Mouse (Mus musculus) macrophage (primary cell): ENCODE measurements around the gene Phykpl. TPM values are rescaled to one million over a fixed set of nuclear protein-coding genes. Genes with fewer than 3 reads are reported as not detected.
"Not testable (repeated sequence)": the region's sequence is repeated elsewhere in the genome, so short reads cannot be mapped to it uniquely, and the experiment has no call there.

Experiments
- H3K27ac ChIP-seq: fragments of 350-480 bp; formaldehyde crosslinking; 2 replicates; pipeline ENCODE4 v1.9.0; 2021
- H3K36me3 ChIP-seq: fragments of 350-480 bp; formaldehyde crosslinking; 2 replicates; pipeline ENCODE4 v1.9.0; 2021; ENCODE audit errors: inconsistent target
- H3K4me3 ChIP-seq: fragments of 350-480 bp; formaldehyde crosslinking; 2 replicates; pipeline ENCODE4 v1.9.0; 2021; ENCODE audit errors: inconsistent target
- H3K79me2 ChIP-seq: fragments of 350-480 bp; formaldehyde crosslinking; 2 replicates; pipeline ENCODE4 v1.9.0; 2021; ENCODE audit errors: inconsistent target
- WGBS: methylation state at CpG from one replicate; pipeline ENCODE4 v1.1.7; 2026; ENCODE audit warnings: inconsistent platforms; ENCODE audit not compliant: missing documents; 5-methylcytosine and 5-hydroxymethylcytosine counted together
- polyA plus RNA-seq: library from polyadenylated mRNA; stranded (reverse); fragments of 250-400 nt; gene quantifications from 3 replicates; pipeline ENCODE4 v1.2.4, GENCODE M21; 2018; ENCODE audit warnings: inconsistent platforms

Phykpl gene
- polyA plus RNA-seq, 1 experiment from 2014 or later, result 2.9 TPM

- WGBS, result no CpG with 5 or more reads among the region's 7 CpGs
- Histone ChIP-seq H3K79me2 (peaks cover 11% of the 10 kb centered on the region), H3K27ac (peak overlapping the region; percentile 83)
- not testable (repeated sequence) for H3K4me3 ChIP-seq, H3K36me3 ChIP-seq
Measured at GRCm38 (mm10) chr11:51616113-51616512, 31.6 kb downstream of the Phykpl start.

GRCm38 (mm10) chr11:51617693-51618092 lies 33.1 kb downstream of the Phykpl start:
- H3K4me3 ChIP-seq, result no peak overlapping the region
- no peak overlapping the region for H3K27ac ChIP-seq
- peaks cover 3% of the 10 kb centered on the region for H3K36me3 ChIP-seq
- 3% methylated on average over 4 of the region's 4 CpGs for WGBS
- H3K79me2 ChIP-seq, result peaks cover 27% of the 10 kb centered on the region

- 42% methylated on average over 5 of the region's 8 CpGs for WGBS
- H3K79me2 ChIP-seq, result peaks cover 27% of the 10 kb centered on the region
- peaks cover 16% of the 10 kb centered on the region for H3K36me3 ChIP-seq
- H3K4me3 ChIP-seq, result peak overlapping the region; percentile 59
- peak overlapping the region; percentile 54 for H3K27ac ChIP-seq
Measured at GRCm38 (mm10) chr11:51618894-51619408, 34.4 kb downstream of the Phykpl start.

GRCm38 (mm10) chr11:51619409-51620060 lies 35.0 kb downstream of the Phykpl start, which contains the start of gene Nhp2:
Nhp2 (plus strand) TSS chr11:51619735.
- peaks cover 21% of the 10 kb centered on the region for H3K36me3 ChIP-seq
- peak within 1 kb of the TSS; percentile 59 for H3K4me3 ChIP-seq
- H3K79me2 ChIP-seq, result peaks cover 27% of the 10 kb centered on the region
- H3K27ac ChIP-seq, result peak within 1 kb of the TSS; percentile 54
- under 1% methylated on average over 51 of the region's 51 CpGs for WGBS

- 3% methylated on average over 11 of the region's 11 CpGs for WGBS
- H3K36me3 ChIP-seq, result peaks cover 27% of the 10 kb centered on the region
- H3K4me3 ChIP-seq, result peak overlapping the region; percentile 59
- H3K27ac ChIP-seq, result peak overlapping the region; percentile 7; the same call in 1 of the 2 replicates
- peaks cover 27% of the 10 kb centered on the region for H3K79me2 ChIP-seq
Measured at GRCm38 (mm10) chr11:51620084-51620483, 35.5 kb downstream of the Phykpl start.

- peaks cover 41% of the 10 kb centered on the region for H3K36me3 ChIP-seq
- H3K27ac ChIP-seq, result no peak overlapping the region
- H3K79me2 ChIP-seq, result peaks cover 27% of the 10 kb centered on the region
- no peak overlapping the region for H3K4me3 ChIP-seq
- WGBS, result 84% methylated on average over 2 of the region's 2 CpGs
Measured at GRCm38 (mm10) chr11:51621776-51622175, 37.2 kb downstream of the Phykpl start.

GRCm38 (mm10) chr11:51622971-51623491 lies 38.5 kb downstream of the Phykpl start:
- Histone ChIP-seq H3K4me3 (no peak overlapping the region), H3K36me3 (peaks cover 53% of the 10 kb centered on the region), H3K27ac (no peak overlapping the region), H3K79me2 (peaks cover 27% of the 10 kb centered on the region)
- WGBS, result 89% methylated on average over 5 of the region's 7 CpGs

- no peak overlapping the region for H3K4me3 ChIP-seq
- 89% methylated on average over 5 of the region's 5 CpGs for WGBS
- H3K36me3 ChIP-seq, result peaks cover 68% of the 10 kb centered on the region
- peaks cover 36% of the 10 kb centered on the region for H3K79me2 ChIP-seq
- H3K27ac ChIP-seq, result no peak overlapping the region
Measured at GRCm38 (mm10) chr11:51625187-51625820, 40.7 kb downstream of the Phykpl start.

GRCm38 (mm10) chr11:51627425-51627824 lies 42.9 kb downstream of the Phykpl start:
- H3K79me2 ChIP-seq, result peaks cover 36% of the 10 kb centered on the region
- peaks cover 67% of the 10 kb centered on the region for H3K36me3 ChIP-seq
- no peak overlapping the region for H3K4me3 ChIP-seq
- WGBS, result 96% methylated on average over 9 of the region's 9 CpGs
- H3K27ac ChIP-seq, result no peak overlapping the region

- H3K27ac ChIP-seq, result no peak overlapping the region
- 93% methylated on average over 8 of the region's 8 CpGs for WGBS
- H3K4me3 ChIP-seq, result no peak overlapping the region
- H3K79me2 ChIP-seq, result peaks cover 38% of the 10 kb centered on the region
- peaks cover 63% of the 10 kb centered on the region for H3K36me3 ChIP-seq
Measured at GRCm38 (mm10) chr11:51627907-51628306, 43.4 kb downstream of the Phykpl start.

- H3K4me3 ChIP-seq, result no peak overlapping the region
- H3K36me3 ChIP-seq, result peaks cover 44% of the 10 kb centered on the region
- peaks cover 52% of the 10 kb centered on the region for H3K79me2 ChIP-seq
- WGBS, result 79% methylated on average over 15 of the region's 15 CpGs
- H3K27ac ChIP-seq, result no peak overlapping the region
Measured at GRCm38 (mm10) chr11:51629651-51630314, 45.2 kb downstream of the Phykpl start.

GRCm38 (mm10) chr11:51632130-51632753 lies 47.7 kb downstream of the Phykpl start:
- H3K27ac ChIP-seq, result peak overlapping the region; percentile 12; the same call in 1 of the 2 replicates
- peaks cover 63% of the 10 kb centered on the region for H3K79me2 ChIP-seq
- H3K4me3 ChIP-seq, result no peak overlapping the region
- peaks cover 22% of the 10 kb centered on the region for H3K36me3 ChIP-seq
- 59% methylated on average over 6 of the region's 6 CpGs for WGBS

GRCm38 (mm10) chr11:51633200-51633599 lies 48.6 kb downstream of the Phykpl start:
- Histone ChIP-seq H3K36me3 (peaks cover 14% of the 10 kb centered on the region; the same call in 1 of the 2 replicates), H3K79me2 (peaks cover 63% of the 10 kb centered on the region)
- WGBS, result 36% methylated on average over 7 of the region's 7 CpGs
- H3K4me3 ChIP-seq, H3K27ac ChIP-seq: not testable (repeated sequence)

- H3K36me3 ChIP-seq, result peaks cover 11% of the 10 kb centered on the region; the same call in 1 of the 2 replicates
- H3K27ac ChIP-seq, result no peak overlapping the region
- WGBS, result 100% methylated on average over 3 of the region's 3 CpGs
Measured at GRCm38 (mm10) chr11:51633721-51634120, 49.2 kb downstream of the Phykpl start.

More at GRCm38 (mm10) chr11:51633721-51634120, 49.2 kb downstream of the Phykpl start:
- peaks cover 63% of the 10 kb centered on the region for H3K79me2 ChIP-seq
- no peak overlapping the region for H3K4me3 ChIP-seq
